Mouse (Mus musculus) ovary, adult 18-20 months (tissue): ENCODE measurements around the gene Wipi2.

Experiments
- DNase-seq: peaks from one replicate; pipeline ENCODE4 v3.0.0; 2022; ENCODE audit warnings: low spot score, mixed read lengths

Gene Wipi2

GRCm38 (mm10) chr5:142692971-142693737 lies 65.7 kb downstream of the Wipi2 start:
- no peak for DNase-seq

- no peak for DNase-seq
Observed at GRCm38 (mm10) chr5:142693738-142694430, 66.4 kb downstream of the Wipi2 start.

DNA sequence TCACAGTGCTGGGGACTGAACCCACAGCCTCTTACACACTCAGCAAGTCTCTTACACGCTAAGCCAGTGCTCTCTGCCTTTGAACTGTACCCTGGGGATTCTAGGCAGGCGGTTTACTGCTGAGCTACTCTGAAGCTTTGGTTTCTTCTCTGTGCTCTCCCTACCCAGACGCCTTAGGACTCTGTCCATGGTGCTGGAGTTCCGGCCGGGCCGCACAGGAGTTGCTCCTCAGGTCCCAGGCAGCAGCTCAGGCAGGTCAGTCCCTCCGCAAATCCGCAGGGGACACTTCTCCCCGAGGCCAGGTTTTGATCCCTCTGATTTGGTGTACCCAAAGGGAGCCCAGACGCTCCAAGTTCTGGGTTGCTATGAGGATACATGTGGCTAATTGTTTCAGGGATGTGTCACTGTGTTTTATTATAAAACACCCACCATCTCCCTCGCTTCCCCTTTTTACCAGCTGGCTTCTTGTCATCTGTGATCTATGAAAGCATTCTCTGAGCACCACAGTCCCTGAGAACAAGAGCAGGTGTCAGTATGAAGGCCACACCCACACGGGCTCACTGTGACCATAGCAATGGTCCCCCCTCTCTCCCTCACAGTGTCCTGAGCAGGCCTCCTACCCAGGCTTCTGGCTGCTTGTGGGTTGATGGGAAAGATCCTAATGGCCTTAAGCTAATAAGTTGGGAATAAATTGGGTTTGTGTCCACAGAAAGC lies 67.3 kb downstream of the Wipi2 start:
- no peak for DNase-seq

DNA sequence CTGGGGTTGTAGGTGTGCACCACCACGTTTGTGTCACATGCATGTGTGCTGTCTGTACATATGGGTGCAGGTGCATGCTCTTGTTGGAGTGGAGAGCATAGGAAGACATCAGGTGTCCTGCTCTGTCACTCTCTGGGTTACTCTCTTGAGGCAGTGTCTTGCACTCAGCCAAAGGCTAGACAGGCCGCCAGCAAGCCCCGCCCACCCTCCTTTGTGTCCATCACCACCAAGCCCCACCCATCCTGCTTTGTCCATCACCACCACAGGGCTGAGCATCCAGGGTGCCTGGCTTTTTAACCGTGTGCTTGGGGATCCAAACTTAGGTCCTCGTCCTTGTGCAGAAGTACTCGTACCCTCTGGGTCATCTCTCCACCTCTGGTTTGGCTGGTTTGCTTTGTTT lies 68.8 kb downstream of the Wipi2 start:
- no peak for DNase-seq

- DNase-seq = no peak
Observed at GRCm38 (mm10) chr5:142696865-142697264, 69.4 kb downstream of the Wipi2 start.

DNA sequence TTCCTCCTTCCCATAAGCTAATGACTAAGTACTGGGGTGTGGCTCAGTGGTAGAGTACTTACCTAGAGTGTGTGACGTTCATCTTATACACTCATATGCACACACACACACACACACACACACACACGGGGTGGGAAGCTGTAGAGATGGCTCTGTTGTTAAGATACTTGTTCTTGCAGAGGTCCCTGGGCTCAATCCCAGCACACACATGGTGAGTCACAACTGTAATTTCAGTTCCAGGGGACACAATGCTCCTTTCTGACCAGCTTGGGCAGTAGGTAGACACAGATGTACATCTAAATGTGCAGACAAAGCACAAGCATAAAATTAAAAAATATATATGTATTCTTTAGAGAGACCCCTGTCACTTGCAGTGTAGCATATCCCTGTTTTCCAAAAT lies 70.2 kb downstream of the Wipi2 start:
- no peak for DNase-seq

DNA sequence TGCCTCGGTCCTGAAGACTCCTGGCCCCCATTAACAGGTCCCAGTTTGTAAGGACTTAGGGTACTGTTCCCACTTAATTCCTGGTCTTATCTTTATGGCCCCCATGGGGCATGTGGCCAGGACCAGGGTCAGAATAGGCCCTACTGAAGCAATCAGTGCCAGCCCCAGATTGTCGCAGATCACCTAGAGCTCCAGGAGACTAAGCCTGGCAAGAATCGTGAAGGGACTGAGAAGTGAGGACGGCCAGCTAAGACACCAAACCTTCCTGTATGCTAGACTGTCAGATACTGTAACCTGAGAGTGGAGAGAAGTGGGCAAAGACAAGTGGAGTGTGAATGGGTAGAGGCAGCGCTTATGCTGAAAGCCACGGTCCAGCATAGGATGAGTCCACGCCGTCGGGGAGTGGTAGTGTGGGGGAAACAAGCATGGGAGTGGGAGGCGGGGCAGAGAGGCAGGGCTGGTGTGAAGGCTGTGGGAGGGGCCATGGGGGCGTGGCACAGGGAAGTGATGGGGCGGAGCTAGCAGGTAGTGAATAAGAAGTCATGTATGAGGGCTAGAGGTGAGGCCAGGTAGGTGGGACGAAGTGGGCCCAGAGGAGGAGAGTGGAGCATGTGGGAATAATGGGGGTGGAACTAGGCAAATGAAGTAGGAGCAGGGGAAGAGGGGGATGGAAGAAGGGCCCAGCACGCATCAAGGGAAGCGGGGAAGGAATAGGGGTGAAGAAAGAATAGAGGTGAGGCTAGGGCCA lies 73.5 kb downstream of the Wipi2 start:
- DNase-seq = no peak

DNA sequence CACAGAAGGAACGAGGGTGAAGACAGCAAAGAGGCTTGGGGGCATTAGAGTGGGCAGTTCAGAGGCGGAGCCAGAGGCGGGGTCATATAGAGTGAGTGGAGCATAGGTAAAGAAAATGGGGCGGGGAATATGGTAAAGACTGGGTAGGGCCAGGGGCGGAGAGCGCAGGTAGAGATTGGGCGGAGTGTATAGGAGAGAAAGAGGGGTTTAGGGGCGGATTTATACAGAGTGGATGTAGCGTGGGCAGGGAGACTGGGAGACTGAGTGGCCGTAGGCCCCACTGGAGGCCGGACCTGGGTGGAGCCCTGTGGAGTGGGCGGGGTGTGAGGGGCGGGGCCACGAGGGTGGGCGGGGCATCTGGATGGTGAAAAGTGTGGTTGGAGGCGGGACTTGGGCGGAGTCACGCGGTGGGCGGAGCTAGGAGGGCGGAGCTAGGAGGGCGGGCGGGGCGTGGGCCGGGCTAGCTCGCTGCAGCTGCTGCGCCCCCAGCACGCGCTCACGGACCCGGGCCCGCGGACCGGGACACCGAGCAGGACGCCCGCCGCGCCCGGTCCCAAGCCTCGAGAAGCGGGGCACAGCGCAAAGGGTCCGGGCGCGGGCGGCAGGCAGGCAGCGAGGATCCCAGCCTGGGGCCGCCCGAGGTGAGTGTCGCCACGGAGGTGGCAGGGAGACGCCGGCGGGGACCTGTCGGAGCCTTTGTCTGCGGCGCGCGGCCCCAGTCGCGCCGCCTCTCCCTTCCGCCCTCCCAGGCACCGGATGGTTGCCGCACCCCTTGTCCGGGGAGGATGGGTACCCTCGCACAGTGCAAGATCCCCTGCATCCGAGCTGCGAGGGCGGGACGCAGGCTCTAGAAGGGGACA lies 74.4 kb downstream of the Wipi2 start:
- no peak for DNase-seq

DNA sequence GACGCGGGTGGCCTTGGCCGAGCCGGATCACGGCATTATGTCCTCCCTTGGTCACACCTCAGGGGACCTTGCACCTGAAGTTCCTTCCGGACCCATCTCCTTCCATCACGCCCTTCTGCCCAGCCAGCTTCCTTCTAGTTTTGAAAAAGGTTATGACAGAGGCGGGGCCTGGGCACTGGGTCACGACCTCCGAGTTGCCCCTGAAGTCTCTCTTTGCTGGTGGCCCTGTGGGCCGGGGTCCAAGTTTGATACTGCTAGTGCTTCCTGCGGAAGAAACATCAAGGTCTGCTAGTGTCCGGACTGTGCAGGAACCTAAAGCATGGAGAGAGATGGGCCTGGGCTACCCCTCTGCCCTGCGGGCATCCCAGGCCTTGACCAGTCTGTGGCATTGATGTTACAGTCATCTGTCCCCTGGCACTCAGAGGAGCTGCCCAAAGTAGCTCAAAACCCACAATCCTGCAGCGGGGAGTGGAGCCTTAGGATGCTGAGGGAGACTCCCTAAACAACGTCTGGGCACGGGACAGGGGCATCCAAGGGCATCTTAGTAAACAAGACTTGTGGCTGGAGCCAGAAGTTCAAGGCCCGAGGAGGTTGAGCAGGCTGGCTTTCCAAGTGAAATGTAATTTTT lies 75.1 kb downstream of the Wipi2 start:
- DNase-seq = no peak

- DNase-seq = no peak
Observed at GRCm38 (mm10) chr5:142703569-142703968, 76.1 kb downstream of the Wipi2 start.

DNA sequence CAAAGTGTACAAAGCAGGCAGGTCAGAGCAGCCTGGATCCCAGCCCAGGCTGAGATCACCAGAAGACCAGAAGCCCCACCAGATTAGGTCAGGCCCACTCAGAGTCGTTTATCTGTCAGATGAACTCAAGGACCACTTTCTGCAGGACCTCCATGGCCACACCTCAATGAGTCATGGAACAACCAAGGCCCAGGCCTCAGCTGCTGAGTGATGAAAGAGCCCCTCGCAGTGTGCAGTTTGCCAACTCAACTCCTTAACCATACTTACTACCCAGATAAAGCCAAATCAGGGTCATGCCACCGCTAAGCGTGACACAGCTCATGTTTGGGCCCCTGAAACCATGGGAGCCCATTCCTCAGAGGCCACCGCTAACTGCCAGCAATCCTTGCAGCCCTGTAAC lies 80.2 kb downstream of the Wipi2 start:
- no peak for DNase-seq

GRCm38 (mm10) chr5:142709436-142709835 lies 81.9 kb downstream of the Wipi2 start:
- DNase-seq = no peak

DNA sequence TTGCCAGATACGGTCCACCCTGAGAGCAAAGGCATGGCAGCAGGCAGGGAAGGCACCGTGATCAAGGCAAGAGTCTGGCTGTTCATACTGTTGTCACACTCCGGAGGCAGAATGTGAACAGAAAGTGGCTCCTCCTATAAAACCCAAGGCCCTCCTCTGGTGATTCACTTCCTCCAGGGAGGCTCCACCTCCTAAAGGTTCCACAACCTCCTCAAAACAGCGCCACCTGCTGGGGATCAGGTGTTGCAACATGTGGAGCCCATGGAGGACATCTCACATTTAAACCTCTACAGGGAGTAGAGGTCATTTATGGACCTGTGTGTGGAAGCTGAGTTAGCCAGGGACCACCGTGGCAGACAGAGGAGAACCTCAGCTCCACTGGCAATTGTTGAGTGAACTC lies 84.9 kb downstream of the Wipi2 start:
- DNase-seq = no peak

- DNase-seq = no peak
Observed at GRCm38 (mm10) chr5:142713966-142714365, 86.5 kb downstream of the Wipi2 start.

- DNase-seq = no peak
Observed at GRCm38 (mm10) chr5:142715059-142715458, 87.6 kb downstream of the Wipi2 start.

GRCm38 (mm10) chr5:142716056-142716455 lies 88.6 kb downstream of the Wipi2 start:
- DNase-seq = no peak

DNA sequence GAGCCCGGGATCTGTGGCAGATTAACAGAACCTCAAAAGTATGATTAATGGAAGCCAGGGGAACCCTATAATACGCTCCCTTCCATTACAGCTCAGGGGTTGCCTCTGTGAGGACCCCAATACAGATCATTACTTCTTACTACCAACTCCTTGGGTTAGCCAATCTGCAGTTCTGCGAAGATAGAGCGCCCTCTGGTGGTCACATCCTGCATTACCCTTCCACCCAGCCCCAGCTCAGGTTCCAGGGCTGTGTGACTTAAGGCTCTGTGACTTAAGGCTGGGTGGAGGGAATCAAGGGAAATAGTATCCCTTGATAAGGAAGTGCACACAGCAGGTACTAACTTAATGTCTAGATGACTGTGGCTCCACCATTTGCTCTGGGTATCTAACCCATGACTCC lies 90.5 kb downstream of the Wipi2 start:
- DNase-seq = no peak

GRCm38 (mm10) chr5:142718486-142718885 lies 91.0 kb downstream of the Wipi2 start:
- DNase-seq = no peak

GRCm38 (mm10) chr5:142719897-142720296 lies 92.4 kb downstream of the Wipi2 start:
- no peak for DNase-seq
